Mouse (Mus musculus): ENCODE results near the gene Golt1a. TPM values are rescaled to one million over a fixed set of nuclear protein-coding genes. Genes with fewer than 3 reads are reported as not detected.

The Golt1a gene
- total RNA-seq, 4 experiments from 2014 or later = 1.2 to 1.9 TPM; not detected in 2

DNA sequence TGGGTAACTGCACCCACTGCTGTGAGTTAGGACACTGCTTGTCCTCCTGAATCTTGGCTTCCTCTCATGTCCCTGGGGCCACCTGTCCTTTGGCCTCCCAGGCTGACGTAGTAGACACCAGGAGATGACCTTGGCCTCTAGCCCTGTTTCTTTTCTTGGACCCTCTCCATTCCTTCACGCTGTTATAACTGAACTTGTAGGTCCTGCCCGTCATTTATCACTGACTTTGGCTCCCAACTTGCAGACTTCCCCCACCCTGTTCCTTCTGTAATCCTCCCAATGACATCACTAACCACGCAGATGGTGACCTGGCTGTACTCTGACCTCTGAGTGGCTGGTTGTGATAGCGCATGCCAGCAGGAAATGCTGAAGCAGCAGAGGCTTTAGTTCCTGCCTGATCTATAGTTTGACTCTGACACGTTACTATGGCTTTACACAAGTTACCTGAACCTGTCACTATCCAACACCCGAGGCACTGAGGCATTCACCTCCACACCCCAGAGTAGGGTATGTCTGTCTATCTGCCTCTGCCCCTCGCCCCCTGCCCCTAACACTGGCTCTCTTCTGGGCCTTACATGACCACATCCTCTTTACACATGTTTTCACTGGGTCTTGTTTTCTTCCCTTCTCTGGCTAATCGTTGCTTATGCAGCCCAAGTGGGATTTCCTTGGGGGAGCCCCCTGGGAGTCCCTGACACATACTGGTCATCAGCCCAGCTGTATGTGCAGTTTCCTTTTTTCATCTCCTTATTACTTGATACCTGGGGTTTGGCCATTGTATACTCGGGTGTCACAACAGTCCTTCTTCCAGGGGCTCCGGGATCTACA, 38.3 kb downstream of the Golt1a start:
- DNase-seq = peak; percentile 70

DNA sequence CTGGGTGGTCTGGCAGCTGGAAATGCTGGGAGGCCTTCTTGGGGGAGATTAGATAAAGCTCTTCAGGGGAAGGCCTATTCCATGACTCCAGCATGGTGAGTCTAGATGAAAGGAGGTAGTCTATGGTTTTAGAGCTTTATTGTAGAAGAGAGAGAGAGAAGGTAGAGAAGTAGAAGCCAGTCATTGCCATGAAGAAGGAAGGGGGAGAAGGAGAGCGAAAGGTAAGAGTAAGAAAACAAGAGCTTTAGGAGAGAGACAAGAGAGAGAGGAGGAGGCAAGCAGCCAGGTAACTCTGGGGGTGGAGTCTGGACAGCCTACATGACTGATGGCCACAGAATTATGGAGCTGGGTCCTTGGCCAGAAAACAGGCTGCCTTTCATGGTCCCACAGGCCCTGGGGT, 40.6 kb downstream of the Golt1a start, which contains the start of gene Ren1:
Gene Ren1 (plus strand): TSS at position 301 of the 400 bp plus-strand sequence.
- DNase-seq = no peak

- no peak for DNase-seq
These were observed 42.2 kb downstream of the Golt1a start for GRCm38 (mm10) chr1:133351762-133352161.

DNA sequence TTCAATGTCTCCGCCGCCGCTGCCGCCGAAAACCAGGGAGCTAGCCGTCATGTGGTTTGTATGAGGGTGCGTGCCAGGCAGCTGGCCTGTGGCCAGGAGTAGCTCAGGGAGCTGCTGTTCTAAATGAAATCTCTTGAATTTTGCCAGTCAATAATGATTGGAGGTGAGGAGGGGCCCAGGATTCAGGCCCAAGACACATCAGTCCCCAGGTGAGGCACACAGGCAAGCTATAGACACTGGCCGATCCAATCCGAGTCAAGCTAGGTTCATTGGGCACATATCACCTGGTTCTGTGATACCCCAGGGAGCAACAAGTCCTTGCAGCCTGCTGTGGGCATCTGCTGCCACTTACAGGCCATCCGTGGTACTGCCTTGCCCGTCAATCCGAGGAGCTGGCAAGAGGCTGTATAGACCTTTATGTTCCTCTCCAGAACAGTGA, 43.8 kb downstream of the Golt1a start:
- DNase-seq = peak; percentile 79

DNA sequence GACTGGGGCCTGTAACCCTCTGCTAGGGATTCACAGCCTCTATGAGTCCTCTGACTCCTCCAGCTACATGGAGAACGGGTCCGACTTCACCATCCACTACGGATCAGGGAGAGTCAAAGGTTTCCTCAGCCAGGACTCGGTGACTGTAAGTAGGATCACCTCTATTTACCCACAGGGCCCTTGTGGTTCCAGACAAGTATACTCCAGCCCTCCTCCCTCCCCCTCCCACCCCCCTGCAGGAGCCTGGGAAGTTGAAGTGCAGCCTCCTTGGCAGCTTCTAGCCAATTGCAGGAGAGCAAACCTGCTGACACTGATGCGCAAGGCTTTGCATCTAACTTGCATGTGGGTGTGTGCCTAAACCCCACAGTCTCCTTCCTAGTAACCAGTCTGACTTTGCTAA, 45.9 kb downstream of the Golt1a start:
- no peak for DNase-seq

- DNase-seq = no peak
These were observed 46.3 kb downstream of the Golt1a start for GRCm38 (mm10) chr1:133355912-133356311.

DNA sequence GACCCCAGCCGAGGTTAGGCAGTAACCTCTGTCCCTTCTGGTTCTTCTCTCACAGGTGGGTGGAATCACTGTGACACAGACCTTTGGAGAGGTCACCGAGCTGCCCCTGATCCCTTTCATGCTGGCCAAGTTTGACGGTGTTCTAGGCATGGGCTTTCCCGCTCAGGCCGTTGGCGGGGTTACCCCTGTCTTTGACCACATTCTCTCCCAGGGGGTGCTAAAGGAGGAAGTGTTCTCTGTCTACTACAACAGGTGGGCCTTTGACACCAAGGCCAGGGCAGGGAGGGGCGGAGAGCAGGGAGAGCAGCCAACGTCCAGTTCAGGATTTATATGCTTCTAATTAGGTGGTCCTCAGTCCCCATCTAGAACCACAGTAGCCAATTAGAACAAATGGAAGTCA, 46.7 kb downstream of the Golt1a start:
- DNase-seq = no peak

DNA sequence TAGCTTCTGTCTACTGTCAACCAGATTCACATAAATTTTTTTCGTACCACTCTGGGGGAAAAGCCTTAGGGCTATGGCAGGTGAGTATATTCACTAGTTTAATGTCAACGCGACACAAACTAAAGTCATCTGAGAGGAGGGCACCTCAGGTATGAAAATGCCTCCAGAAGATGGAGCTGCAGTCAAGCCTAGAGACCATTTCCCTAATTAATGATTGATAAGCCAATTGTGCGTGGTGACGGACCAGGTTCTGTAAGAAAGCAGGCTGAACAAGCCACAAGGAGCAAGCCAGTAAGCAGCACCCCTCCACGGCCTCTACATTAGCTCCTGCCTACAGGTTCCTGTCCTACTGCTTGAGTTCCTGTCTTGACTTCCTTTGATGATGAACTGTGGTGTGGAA, 51.4 kb downstream of the Golt1a start:
- DNase-seq = no peak

- no peak for DNase-seq
These were observed 52.5 kb downstream of the Golt1a start for GRCm38 (mm10) chr1:133362103-133362502.

DNA sequence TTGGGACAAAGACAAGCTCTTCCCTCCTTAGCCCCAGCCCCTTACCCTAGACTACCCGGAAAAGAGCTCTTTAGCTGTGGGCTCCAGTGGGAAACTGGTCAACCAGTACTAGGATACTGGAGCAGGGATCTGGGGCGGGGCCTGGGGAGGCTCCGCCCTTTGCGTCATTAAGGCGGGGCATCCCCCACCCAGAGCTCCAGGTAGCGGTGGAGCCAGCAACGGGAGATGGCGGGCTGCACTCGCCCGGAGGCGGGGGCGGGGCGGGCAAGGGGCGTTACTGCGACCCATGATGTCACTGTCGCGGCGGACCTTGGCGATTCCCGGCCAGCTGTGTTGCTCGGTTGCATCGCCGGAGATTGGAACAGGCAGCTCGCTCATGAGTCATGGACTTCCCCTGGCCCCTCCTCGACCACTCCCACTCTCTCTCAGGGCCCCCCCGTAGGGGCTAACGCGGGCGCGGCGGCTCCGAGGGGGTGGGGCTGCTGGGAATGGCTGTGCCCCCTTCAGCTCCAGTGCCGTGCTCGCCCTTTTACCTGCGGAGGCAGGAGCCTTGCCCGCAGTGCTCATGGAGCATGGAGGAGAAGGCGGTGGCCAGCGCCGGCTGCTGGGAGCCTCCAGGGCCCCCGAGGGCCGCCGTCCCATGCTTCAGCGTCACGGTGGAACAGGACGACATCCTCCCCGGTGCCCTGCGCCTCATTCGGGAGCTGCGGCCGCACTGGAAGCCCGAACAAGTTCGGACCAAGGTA, 53.8 kb downstream of the Golt1a start, which contains the start of gene Etnk2:
Gene Etnk2 (plus strand): TSS at position 297 of the 746 bp plus-strand sequence.
- DNase-seq = peak; percentile 86

DNA sequence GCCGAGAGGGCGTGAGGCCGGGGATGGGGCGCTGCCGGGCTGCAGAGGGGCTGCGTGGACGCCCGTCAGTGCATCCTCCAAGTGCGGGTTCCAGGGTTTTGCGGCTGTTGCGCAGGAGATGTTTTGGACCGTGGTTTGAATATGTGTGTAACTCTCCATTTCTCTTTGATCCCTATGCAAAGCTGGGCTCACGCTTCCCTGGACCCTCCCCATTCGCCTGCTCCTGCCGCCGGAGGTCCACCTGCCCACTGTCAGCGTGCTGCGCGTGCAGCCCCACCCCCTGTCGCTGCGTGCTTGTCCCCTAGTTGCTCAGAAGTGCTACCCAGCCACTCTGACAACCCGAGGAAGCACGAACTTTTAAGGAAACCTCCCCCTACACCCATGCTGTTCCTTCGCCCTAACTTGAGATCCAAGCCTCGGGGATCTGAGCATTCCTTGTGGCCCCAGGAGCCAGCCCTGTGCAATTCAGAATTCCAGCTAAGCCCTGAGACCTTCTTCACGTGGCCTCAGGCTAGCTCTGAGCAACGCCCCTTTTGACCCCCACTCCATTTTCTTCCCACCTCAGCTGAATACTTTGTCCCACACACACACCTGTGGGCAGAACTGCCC, 54.5 kb downstream of the Golt1a start:
- no peak for DNase-seq

DNA sequence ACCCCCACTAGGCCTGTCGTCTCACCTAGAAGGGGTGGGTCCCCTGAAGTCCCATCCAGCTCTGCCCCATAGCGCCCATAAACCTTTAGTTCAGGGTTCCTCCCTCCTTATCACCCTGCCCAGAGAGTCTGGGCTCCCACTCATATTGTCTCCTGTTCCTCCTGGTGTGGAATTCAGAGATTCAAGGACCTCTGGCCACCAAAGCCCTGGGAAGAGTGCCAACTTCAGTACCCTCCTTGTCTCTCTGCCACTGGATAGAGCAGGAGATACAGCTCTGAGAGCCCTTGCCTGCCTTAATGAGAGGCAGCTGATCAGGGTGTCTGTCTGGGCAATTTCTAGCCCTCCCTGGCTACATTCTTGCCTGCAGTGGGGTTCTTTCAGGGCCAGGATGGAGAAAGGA, 55.3 kb downstream of the Golt1a start:
- DNase-seq = no peak

DNA sequence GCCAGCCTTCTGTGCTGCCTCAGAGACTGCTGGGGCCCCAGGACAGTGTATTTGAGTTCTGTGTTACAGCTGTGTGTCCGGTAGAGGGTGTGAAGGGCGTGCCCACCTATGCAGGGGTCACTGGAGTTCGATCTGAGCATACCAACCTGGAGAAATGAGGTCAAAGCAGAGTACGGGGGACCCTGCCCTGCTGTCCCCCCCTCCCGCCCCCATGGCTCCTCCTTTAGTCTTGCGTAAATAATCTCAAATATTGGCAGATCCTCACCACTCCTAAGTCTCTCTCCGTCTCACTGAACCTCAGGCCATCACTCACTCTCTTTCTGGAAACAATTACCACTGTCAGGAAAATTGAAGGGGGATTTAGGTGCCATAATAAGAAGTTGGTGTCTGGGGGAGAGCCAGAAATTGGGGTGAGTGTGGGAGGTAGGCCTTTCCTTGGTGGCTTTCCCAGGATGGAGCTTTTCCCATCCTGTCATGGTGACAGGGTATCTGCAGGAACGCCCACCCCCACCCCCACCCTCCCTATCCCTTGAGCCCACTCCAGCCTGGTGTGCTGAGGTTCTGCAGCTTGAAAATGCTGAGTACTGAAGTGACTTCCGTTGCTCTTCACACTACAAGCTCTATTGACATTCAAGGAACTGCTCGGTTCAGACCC, 57.5 kb downstream of the Golt1a start:
- DNase-seq = no peak

DNA sequence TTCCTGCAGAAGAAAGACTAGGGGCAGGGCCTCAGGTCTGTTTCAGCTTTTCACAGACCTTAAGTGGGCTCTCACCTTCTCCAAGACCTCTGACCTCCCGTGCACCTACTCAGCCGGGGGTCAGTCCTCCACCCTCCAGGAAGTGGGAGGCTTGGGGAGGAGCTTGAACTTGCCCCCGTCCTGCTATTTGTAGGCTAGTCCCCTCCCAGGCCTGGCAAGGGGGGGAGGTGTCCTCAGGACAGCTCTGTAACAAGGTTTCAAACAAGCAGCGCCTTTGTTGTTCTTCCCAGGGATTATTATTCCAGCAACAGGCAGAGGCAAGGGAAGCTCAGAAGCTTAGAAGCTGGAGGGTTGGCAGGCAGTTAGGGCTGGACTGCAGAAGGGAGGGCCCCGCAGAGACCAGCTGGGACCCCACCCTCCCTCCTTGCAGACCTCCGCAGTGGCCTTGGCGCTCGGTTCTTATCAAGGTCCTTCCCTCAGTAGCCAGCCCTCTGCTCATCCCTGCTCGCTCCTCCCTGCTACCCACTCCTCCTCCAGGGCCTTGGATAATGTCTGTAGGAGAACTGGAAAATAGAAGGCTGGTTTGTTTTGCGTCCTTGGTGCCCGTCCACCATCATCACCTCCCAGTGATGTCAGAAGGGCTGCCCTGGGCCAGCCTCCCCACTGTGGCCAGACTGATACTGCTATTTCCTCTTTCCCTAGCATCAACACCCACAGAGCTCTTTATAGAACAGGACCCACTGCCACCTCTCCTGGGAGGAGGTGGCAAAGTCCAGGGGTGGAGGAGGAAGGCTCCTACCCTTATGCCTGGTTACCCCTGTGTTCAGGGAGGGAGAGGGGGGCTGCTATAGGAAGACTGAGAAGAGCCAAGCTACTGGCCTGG, 58.2 kb downstream of the Golt1a start:
- DNase-seq = peak; percentile 58

DNA sequence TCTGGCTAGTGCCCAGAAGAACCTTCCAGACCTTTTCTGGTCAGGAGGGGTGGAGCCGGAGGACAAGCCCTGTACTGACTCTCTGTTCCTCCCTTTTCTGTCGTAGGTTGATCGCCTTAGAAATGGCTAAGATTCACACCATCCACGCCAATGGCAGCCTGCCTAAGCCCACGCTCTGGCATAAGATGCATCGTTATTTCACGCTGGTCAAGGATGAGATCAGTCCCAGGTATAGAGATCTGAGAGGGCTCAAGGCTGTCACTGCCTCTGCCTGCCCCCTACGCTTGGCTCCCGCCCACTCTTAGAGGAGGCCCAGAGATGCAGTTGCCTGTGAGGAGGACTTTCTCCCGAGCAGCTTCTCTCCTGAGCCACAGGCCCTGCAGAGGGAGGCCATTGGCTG, 59.0 kb downstream of the Golt1a start:
- no peak for DNase-seq

- no peak for DNase-seq
These were observed 60.8 kb downstream of the Golt1a start for GRCm38 (mm10) chr1:133370352-133370751.

GRCm38 (mm10) chr1:133371431-133371830, 61.8 kb downstream of the Golt1a start:
- no peak for DNase-seq

GRCm38 (mm10) chr1:133372113-133372512, 62.5 kb downstream of the Golt1a start:
- no peak for DNase-seq
